Mouse (Mus musculus) frontal cortex, adult 2 months (tissue): ENCODE results near the gene Gpr183. TPM values are rescaled to one million over a fixed set of nuclear protein-coding genes. Genes with fewer than 3 reads are reported as not detected.

Experiments
- DNase-seq, 2 experiments: peaks; one replicate each; pipeline ENCODE4 v3.0.0; 2022; ENCODE audit warnings: low spot score in 1 of 2; ENCODE audit errors: extremely low spot score in 1 of 2
- polyA plus RNA-seq: library from polyadenylated mRNA; depleted of rRNA; stranded (reverse); fragments of >200 nt; gene quantifications from 2 replicates; pipeline ENCODE4 v1.2.3, GENCODE M21; 2012

Gpr183 gene
- polyA plus RNA-seq, 1 experiment, result 1.6 TPM

DNA sequence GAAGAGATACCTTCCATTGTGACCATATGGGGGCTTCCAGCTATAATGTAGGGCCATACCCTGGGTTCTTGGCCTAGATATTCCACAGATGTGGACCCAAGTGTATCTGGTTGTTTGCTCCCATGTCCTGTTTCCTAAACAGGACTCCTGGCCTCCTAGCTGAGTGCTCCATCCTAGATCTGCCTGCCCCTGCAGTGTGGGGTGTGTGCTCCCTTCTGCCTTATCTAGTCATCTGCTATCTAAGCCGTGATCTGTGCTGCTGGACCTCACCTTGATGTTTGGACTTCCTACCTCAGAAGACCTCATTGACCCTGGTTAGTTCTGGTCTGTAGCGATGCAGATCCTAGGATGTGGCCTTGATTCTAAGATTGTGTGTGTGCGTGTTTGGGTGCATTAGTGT, 24.9 kb upstream of the Gpr183 start:
- DNase-seq, result no peak

DNA sequence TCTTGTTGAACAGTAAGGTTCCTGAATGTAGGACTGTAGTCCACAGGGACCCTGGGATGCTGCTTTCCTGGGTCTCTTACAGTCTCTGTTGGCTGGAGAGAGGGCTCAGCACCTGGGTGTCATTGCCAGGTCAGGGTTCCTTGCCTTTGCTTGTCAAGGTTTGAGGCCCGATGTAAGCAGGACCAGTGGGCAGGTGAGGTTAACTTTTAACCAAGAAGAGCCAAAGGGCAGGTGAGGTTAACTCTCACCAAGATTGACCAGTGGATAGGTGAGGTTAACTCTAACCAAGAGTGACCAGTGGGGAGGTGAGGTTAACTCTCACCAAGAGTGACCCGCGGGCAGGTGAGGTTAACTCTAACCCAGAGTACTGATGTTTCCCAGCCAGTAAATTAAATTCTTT, 24.3 kb upstream of the Gpr183 start:
- DNase-seq, result no peak

DNA sequence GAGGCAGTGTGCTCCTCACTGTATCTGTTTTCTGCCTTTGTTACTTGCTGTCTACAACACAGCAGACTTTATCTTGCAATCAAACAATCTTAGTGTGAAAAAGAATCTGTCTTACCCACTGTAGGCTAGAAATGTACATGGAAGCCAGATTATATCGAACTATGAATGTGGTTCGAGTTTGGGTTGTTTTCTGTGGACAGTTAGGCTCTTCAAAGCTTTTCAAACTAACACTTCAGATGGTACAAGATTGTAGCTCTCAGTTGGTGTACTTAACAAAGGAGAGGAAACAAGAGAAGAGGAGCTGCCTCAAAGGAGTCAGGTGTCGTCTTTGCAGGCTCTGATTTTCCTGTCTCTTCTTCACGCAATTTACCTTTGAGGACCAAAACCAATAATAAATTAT, 22.7 kb upstream of the Gpr183 start:
- no peak for DNase-seq

DNA sequence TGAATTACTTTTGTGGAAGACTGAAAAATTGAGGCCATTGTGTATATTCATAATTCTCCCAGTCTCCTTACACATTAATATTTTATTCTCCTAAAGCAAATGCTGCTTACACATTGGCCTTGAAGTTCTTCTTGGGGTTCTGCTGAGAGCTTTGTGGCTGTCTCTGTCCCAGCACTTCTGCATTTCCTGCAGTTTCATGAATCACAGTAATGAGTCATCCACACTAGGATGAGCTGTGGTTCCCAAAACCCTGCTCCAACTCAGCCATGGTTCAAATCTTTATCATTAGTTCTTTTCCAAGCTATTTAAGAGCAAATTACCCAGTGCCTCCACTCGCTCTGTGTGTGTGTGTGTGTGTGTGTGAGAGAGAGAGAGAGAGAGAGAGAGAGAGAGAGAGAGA, 22.3 kb upstream of the Gpr183 start:
- DNase-seq, result peak in 1 of 2 experiments; percentile 28

DNA sequence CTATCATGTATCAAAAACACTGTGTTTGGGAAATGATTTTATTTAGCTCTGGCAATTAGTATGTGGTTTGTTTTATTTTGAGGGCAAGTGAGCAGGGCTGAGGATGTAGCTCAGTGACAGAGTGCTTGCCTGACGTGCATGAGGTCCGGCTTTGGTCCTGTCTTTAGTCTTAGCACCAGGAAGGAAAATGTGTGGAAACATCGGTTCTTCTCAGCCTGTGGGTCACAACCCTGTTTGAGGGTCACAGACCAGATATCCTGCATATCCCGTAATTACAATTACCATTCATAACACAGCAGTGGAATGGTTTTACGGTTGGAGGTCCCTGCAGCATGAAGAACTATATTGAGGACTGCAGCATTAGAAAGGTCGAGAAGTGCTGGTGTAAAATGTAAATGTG, 21.0 kb upstream of the Gpr183 start:
- no peak for DNase-seq

DNA sequence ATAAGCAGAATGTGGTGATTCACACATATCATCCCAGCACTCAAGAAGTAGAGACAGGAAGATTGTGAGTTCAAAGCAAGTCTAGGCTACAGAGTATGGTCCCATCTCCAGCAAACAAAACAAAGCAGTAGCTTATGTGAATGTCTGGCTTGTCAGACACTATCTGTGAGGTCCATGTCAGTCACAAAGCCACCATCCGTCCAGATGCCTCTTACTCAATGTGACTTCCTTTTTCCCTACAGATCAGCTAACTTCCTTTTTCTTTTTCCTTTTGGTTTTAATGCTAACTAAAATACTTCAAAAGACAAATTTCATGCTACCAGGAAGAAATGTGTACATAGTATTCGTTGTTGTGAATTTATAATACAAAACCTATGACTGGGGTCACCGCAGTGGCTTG, 20.5 kb upstream of the Gpr183 start:
- no peak for DNase-seq

DNA sequence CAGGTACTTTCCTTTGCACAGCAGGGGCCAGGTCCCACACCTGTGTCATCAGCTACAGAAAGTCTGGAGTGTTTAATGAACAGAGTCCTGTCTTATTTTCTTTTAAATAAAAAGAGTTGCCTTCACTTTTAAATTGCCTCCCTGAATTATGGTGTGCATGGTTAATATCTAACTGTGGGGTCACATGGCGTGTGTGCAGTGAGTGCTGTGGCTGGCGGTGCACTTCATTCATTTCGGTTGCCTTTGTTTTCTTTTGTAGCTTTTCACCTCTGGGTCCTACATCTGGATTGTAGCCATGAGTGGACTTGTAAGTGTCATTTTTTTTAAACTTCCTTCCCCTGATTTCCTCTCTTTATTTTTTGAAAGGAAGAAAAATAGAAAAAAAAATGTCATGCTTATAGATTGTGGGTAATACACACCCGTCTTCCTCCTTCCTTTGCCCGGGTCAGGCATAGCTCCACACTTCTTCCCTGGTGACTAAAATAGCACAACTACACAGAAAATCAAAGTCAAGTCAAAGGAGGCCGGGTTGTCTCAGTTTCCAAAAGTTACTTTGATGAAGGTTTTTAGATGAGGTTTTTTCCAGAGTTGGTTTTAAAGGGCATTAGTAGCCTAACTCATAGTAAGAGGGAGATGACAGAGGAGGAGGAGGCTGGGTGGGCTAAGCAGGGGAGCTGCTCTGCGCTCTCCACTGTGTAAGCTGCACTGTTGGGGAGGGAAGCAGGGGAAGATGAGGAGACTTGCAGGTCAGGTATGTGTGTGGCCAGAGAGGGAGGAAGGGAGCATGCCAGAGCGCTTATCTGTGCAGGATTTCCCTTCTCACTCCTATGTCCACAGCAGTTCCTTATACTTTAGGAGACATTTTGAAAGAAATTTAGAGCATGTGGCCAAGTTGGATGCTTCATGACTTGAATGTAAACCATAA, 18.3 kb upstream of the Gpr183 start:
- no peak for DNase-seq

DNA sequence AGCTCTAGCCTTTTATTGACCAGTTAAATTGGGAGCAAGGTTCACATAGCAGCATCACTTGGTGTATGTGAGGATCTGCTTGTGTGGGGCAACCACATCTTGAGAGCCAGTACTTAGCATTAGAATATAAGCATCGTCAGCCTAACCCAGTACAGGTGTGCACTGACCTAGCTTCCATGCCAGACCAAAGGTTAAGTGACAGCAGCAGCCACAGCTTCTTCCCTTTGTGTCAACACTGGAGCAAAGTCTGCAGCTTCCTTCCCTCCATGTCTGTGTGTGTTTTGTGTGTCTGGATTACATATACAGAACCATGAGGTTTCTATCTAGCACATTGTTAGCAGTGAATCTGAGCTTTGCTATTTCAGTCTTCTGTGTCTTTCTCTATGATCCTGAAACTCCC, 16.5 kb upstream of the Gpr183 start:
- no peak for DNase-seq

DNA sequence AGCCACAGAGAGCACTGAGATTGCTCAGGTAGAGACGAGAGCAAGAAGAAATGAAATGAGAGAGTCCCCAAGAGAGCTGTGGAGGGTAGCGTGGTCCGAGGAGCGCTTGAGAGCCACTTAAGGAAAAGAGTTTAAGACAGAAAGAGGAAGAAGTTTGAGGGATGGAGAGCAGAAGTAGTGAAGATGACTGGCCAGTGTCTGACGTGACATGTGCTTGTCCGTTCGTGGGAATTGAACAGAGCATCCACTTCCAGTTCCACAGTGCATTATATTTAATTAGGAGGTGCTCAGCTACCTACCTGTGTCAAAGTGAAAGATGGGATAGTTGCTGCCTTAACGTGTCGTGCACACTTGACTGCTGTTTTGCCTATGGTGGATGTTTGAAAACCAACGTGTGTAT, 8.1 kb upstream of the Gpr183 start:
- DNase-seq, result no peak

DNA sequence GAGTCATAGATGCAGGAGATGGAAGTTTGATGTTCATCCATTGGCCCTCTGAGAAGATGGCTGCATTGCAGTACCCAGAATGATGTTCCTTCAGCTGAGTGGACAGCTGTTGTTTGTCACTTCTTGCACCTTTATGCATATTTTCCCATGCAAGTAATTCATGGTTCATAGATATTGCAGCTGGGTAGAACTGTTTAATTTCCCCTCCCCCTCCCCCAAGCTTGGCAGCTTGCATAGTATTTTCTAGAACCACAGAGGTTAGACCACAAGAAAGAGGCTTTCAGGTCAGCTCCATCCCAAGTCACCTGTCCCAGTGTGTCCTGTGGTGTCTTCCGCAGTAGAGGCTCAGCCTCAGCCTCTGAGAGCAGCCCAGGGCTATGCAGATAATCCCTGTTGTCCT, 5.4 kb upstream of the Gpr183 start:
- no peak for DNase-seq

DNA sequence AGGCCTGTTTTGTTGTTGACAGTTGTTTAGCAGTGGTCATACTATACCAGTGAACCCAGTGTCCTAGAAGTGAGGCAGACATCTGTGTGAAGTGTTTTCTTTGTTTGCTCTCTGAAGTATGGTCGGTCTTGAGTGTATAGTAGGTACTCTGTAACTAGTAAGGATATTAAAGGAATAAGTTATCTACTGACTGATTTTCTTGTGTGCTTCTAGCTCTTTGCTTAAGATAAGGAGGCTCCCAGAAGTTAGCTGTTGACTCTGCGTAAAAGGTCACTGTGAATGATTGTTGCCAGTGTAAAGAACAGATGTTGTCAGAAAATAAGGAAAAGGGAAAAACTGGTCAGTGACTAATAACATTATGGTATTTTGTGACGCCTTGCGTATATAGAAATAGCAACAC, 2.1 kb upstream of the Gpr183 start:
- no peak for DNase-seq

DNA sequence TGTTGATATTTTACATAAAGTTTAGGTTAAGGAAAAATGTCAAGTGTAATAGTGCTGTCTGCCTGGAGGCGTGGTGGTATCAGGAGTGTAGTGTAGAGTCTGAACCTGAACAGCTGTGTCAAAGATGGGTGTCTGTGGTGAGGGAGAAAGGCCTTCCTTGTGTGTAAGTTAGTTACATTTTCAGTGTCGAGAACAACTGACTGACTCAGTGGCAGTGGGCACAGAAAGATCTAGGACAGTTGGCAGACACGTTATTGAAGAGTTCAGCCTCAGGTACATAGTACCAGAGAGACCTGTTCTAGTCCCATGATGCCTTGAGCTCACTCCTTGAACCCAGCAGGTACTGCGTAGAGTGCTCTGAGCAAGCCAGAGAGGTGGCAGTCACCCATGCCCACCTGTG, 466 bp upstream of the Gpr183 start:
- DNase-seq, result no peak

DNA sequence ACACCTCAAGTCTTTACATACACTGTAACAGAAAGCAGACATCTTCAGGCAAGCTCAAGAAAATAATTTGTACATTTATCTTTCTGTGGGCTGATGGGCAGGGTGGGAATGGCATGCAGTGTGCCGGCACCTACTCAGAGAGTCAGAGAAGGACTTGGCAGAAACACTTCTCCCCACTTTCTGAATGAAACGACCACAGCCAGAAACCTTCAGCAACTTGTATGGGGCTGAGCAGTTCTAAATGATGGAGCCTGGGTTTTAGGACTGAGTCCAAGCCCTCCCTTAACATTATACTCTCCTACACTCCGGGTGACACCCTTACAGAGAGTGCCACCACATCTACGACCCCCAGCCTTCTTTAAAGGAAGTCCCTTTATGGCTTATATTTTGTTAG, 1.1 kb downstream of the Gpr183 start:
- DNase-seq, result no peak

DNA sequence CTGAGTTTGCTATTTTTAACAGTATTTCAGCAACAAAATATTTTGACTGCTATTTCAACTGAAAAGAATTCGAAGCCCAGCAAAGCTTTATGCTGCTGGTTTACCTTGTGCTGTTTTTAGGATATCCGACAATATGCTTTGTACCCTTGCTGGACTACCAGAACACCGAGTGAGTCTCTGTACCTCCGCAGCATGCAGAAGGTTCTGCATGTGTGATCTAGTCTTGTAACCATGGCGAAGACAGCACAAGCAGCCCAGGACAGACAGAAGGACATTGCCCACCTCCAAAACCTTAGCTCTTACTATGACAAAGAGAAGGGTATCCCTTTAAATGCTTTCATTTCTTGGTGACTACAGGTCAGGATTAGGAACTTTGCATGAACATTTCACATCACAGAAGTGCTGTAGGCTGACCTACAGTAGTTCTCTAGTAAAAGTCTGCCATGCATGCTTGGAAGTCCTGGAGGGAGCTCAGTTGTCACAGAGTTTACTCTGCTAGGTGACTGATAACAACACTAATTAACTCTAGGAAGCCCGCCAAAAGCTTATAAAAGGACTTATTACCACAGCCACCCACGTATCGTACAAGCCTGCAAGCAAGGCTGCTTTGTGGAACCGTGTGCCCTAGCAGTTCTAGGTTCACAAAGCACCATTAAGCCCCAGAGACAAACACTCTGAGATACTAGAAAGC, 1.6 kb downstream of the Gpr183 start:
- no peak for DNase-seq

DNA sequence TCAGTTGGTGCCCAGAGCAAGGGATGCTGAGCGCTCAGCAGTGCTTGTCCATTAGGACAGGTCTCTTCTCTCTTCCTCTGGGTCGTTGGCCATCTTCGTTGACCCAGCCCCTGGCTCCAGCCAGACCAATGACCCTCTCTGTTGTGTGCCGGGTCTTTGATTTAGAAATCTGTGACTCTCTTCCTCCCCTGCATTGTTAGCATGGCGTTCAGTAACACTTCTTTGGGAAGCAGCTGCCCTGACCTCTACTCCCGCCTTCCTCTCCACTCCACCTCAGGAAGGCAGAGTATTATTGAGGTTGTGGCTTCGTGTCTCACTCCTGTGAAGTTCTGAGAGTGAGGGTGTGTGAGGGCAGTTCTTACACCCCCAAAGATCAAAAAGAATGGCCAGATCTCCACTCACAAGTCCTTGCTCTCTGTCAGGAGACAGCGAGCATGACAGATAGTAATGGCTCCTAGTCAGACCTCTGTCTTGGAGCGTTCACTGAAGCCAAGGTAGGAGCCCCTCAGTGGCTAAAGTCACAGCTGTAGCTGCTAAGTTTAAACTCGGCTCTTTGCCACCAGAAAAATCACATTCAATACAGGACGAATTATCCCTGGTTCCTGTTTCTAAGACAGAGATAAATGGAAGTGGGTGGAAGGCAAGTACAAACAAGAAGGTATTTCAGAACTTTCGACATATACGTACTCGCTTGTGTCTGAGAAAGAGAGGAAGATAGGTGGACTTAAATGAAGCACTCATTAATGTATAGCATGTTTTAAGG, 2.7 kb downstream of the Gpr183 start:
- no peak for DNase-seq

DNA sequence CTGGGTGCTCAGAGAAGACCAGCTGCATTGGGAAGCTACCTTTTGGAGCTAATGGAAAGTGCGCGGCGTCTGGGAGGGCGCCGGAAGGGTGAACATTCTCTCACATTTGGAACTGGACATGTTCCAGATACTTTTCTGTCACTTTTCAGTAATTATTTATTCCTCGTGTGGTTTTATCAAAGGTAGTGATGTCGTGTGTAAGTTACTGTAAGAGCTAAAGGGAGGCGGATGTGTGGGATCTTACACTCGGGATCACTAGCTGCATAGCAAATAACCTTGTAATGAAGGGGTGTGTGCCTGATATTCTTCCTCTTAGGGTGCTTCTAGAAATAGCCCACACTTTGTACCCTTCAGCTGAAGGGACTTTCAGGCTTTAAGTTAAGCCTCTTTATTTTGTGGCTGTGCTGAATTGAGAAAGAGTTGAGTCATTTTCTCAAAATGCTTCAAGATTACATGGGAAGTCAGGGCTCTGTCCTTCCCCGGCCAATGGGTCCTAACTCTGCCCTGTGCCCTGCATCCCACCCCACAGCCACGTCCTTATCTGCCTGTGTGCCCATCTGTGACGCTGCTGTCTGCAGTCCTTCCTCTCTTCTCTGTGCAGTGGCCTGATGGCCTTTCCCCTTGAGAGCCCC, 3.4 kb downstream of the Gpr183 start:
- DNase-seq, result no peak

DNA sequence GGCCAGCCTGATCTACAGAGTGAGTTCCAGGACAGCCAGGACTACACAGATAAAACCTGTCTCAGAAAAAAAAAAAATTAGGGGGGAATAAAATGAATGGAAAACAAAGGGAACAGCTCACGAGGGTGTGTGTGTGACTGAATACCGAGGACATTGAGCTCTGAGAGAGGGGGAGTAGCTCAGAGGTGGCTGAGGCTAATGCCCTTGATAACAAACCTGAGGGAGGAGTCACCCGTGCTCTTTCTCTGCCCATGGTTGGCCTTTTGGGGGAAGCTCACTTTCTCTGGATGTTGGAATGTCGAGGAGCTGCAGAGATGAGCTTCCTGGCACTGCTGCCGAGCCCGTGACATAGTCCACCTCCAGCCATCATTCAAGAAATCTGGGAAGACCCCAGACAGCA, 4.0 kb downstream of the Gpr183 start:
- DNase-seq, result no peak

DNA sequence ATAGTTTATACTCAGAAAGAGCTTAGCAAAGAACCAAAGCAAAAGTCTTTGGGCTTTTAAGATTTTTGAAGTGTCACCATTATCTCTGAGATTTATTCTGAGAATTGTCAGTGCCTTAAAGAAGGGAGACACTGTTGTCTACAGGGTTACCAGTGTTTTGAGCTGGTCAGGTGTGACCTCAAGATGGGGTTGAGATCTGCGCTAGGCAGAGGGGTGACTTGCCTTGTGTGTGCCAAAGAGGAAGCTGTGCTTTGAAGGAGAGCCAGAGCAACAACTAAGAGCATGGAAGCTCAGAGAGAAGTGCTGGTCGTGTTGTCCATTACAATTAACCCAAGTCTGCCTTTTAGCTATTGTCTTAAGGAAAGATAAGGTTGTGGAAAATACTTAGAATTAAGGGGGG, 4.5 kb downstream of the Gpr183 start:
- DNase-seq, result no peak

DNA sequence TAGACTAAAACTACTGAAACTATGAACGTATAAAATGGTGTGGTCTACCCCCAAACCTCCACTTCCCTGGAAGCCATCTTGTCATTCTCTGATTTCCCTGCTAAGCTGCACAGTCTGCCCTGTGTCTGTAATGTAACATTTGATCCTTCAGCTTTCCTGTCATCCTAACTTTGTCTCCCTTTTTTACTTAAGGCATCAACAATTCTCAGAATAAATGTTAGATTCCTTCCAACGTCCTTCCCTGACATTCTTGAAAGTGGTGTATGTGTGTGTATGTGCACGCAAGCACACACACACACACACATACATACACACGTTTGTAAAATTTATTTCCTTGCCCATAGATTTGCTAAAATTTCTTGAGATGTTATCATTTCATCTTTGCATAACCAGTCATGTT, 5.0 kb downstream of the Gpr183 start:
- DNase-seq, result no peak

DNA sequence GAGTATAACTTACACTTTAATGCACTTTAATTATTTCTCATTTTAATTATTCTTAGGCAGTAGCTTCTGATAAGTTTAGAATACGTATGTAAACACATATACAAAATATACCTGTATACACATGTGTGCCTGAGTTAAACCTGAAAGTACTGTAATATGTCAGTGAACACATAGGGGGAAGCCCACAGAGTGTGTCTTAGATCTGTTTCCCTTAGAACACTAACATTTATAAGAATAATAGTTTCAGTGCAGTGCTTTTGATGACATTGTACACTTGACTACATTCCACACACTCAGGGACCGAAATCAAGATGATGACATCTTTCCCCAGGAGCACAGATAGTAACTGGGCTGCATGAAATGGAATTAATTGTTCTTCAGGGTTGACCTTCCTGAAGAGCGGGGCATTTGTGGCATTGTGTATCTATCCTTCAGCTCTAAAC, 5.4 kb downstream of the Gpr183 start:
- no peak for DNase-seq
